Mouse (Mus musculus): Measurements from ENCODE around the gene Zmym1. TPM values are rescaled to one million over a fixed set of nuclear protein-coding genes. Genes with fewer than 3 reads are reported as not detected.
"Not testable (repeated sequence)": the region's sequence is repeated elsewhere in the genome, so short reads cannot be mapped to it uniquely, and the experiment has no call there.

Gene Zmym1
- polyA plus RNA-seq (2015; fragmentation: Nextera tagmentation; extraction: Ambion mirVana): 21.2 and 24.4 TPM in 2 replicates

DNA sequence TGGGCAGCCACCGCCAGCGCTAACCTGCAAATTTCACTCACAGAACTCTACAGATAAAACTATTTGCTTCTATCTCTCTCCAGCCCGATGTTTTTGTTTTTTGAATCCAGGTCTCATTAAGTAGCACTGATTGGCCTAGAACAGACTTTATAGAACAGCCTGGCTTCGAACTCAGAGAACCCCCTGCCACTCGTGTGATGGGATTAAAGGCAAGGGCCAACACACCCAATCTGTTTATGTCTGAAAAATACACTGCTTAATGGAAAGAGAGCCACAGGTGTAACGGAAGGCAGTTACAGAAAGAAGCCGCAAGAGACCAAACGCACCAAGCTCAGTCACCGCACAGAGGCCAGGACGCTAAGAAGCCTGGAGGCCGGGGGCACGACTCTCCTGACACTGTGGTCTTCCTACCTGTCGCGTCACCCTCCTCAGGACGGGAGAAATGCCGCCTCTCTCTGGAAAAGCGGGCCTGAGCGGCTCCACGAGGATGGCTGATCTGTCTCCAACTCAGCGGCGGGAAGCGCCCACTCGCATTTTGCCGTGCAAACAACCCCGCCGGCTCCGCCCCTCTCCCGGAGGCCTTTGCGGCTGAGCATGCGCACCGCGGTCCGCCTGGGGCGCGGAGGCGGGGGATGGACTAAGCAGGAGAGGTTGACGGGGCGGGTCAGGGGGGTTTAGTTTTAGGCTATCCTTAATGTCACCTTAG, at the start of gene Zmym1:
Gene Zmym1, minus strand, starts transcription at position 568 of the 706 bp plus-strand sequence.
- under 1% methylated on average over 38 of the region's 38 CpGs for WGBS
- Histone ChIP-seq H3K4me1 (replicated peaks) (peaks cover 16% of the 10 kb centered on the region), H3K27ac (peak within 1 kb of the TSS; percentile 50), H3K4me2 (peak within 1 kb of the TSS; percentile 84), H3K27me3 (no peaks in the 10 kb centered on the region), H3K4me3 (peak within 1 kb of the TSS; percentile 80), H3K36me3 (peaks cover 19% of the 10 kb centered on the region), H3K9ac (peak within 1 kb of the TSS; percentile 83), H3K9me3 (no peaks in the 10 kb centered on the region)
- ATAC-seq (ENCODE audit: low FRiP score): peak; percentile 86

DNA sequence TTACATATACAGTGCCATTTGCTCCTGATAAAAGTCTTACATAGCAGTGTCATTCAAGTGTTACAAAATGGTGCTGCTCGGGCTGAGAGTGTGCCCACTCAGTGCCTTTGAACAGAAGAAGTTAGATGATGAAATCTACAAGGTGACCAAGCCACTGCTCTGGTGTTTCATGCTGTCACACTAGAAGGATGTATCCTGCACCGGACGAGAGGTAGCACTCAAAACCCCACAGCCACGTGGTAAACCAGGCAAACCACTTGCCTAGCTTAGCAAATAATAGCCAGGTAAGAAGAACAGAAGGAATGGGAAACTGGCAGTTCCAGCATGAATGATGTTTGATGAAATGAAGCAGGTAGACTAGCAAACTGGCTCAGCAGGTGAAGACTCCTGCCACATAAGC, 49.6 kb upstream of the Zmym1 start:
- Histone ChIP-seq H3K27ac (no peak overlapping the region), H3K4me1 (replicated peaks) (no peaks in the 10 kb centered on the region), H3K36me3 (peaks cover 67% of the 10 kb centered on the region), H3K4me2 (no peak overlapping the region), H3K9ac (no peak overlapping the region), H3K27me3 (no peaks in the 10 kb centered on the region), H3K9me3 (peaks cover 6% of the 10 kb centered on the region; the same call in 1 of the 2 replicates), H3K4me3 (no peak overlapping the region)
- no peak for ATAC-seq (ENCODE audit: low FRiP score)
- 83% methylated on average over 4 of the region's 4 CpGs for WGBS

DNA sequence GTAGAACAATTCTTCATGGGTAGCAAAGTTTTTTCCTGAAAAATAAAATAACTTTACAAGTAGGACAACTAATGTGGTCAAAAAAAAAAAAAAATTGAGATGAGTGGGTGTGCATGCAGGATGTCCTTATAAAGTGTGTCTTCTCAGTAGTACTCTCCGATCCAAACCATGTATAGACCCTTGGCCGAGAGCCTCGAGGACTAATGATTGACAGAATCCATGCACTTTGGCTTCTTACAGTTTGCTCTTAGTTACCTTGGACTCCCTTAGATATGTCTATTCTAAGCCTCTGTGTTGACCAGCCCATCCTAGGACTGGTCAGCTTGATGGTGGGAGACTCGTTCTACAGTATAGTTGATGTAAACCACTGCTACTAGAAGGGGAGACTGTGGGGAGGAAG, 46.6 kb upstream of the Zmym1 start:
- Histone ChIP-seq H3K36me3 (peaks cover 65% of the 10 kb centered on the region), H3K9me3 (peaks cover 6% of the 10 kb centered on the region; the same call in 1 of the 2 replicates), H3K9ac (no peak overlapping the region), H3K4me2 (no peak overlapping the region), H3K27me3 (no peaks in the 10 kb centered on the region), H3K27ac (no peak overlapping the region), H3K4me1 (replicated peaks) (no peaks in the 10 kb centered on the region), H3K4me3 (no peak overlapping the region)
- 93% methylated on average over 4 of the region's 4 CpGs for WGBS
- no peak for ATAC-seq (ENCODE audit: low FRiP score)

DNA sequence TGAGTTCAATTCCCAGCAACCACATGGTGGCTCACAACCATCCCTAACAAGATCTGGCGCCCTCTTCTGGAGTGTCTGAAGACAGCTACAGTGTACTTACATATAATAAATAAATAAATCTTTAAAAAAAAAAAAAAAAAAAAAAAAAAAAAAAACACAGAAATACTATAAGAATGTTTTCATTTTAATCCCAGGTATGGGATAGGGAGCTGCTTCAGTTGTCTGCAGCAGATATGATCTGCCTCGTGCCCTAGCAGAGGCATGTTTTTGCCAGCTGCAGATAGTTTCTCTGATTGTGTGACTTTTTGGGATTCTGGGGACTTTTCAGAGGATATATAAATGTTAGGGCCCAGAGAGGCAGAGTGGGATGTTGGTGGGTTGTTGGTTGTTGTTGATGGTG, 38.6 kb upstream of the Zmym1 start:
- H3K4me3 ChIP-seq; H3K27ac ChIP-seq; H3K4me1 ChIP-seq (replicated peaks); ATAC-seq (ENCODE audit: low FRiP score); H3K9me3 ChIP-seq; H3K9ac ChIP-seq; H3K4me2 ChIP-seq; H3K27me3 ChIP-seq: not testable (repeated sequence)
- H3K36me3 ChIP-seq: peaks cover 33% of the 10 kb centered on the region
- WGBS: 100% methylated on average over 1 of the region's 2 CpGs

DNA sequence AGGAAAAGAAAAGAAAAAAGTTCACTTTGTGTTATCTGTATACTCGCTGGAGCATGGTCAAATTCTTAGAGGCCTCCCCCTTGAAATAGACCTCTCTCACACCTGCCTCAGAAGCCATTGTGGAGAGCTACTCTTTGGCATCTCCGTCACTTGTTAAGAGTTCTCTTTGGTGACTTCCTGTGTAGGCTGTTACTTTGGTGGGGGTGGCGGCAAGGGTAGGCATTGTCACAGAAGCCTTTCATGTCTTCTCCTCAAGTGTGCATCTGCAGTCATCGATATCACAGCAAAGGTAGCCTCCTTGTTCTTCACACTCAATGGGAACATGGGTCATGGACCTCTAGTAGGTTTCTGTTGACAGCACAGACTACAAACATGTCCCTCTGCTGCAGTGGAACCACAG, 34.1 kb upstream of the Zmym1 start:
- Histone ChIP-seq H3K4me2 (no peak overlapping the region), H3K36me3 (peaks cover 36% of the 10 kb centered on the region), H3K9me3 (no peaks in the 10 kb centered on the region), H3K27me3 (no peaks in the 10 kb centered on the region), H3K4me1 (replicated peaks) (no peaks in the 10 kb centered on the region), H3K4me3 (no peak overlapping the region), H3K27ac (no peak overlapping the region), H3K9ac (no peak overlapping the region)
- 89% methylated on average over 4 of the region's 4 CpGs for WGBS
- ATAC-seq (ENCODE audit: low FRiP score): no peak

DNA sequence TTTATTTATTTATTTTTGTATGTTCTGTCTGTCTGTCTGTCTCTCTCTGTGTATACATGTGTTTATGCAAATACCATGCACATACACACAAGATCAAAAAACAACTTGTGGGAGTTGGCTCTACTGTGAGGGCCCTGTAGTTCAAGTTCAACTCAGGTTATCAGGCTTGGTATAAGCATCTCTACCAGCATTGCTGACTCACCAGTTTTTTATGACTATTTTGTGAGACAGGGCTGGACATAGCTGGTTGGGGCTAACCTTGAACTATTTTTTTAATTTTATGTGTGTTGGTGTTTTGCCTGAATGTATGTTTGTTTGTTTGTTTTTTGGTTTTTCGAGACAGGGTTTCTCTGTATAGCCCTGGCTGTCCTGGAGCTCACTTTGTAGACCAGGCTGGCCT, 30.2 kb upstream of the Zmym1 start:
- H3K9ac ChIP-seq: no peak overlapping the region
- no peak for ATAC-seq (ENCODE audit: low FRiP score)
- H3K27ac ChIP-seq: no peak overlapping the region
- no peak overlapping the region for H3K4me2 ChIP-seq
- H3K4me1 ChIP-seq (replicated peaks): no peaks in the 10 kb centered on the region
- no peaks in the 10 kb centered on the region for H3K9me3 ChIP-seq
- peaks cover 51% of the 10 kb centered on the region for H3K36me3 ChIP-seq
- no peak overlapping the region for H3K4me3 ChIP-seq
- no peaks in the 10 kb centered on the region for H3K27me3 ChIP-seq
- WGBS: 100% methylated on average over 1 of the region's 1 CpGs

DNA sequence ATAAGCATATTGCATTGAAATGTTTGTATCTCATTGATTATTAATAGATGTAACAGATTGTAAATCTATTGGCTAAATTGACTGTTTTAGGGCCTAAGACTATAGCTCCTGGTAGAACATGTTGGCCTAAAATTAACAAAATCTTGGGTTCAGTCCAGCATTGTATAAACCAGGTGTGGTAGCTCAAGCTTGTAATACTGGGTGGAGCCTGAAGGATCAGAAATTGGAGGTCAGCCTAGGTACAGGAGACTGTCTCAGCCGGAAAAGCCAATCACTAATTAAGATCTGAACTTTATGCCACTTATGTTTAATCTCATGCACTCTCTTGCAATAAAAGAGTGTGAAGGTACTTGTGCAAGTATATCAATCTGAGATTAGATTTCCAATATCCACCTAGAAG, 24.8 kb upstream of the Zmym1 start:
- no peaks in the 10 kb centered on the region for H3K4me1 ChIP-seq (replicated peaks)
- 89% methylated on average over 1 of the region's 1 CpGs for WGBS
- H3K4me2 ChIP-seq: no peak overlapping the region
- peaks cover 23% of the 10 kb centered on the region for H3K36me3 ChIP-seq
- no peaks in the 10 kb centered on the region for H3K9me3 ChIP-seq
- H3K9ac ChIP-seq: no peak overlapping the region
- no peak for ATAC-seq (ENCODE audit: low FRiP score)
- H3K4me3 ChIP-seq: no peak overlapping the region
- H3K27me3 ChIP-seq: no peaks in the 10 kb centered on the region
- H3K27ac ChIP-seq: no peak overlapping the region

DNA sequence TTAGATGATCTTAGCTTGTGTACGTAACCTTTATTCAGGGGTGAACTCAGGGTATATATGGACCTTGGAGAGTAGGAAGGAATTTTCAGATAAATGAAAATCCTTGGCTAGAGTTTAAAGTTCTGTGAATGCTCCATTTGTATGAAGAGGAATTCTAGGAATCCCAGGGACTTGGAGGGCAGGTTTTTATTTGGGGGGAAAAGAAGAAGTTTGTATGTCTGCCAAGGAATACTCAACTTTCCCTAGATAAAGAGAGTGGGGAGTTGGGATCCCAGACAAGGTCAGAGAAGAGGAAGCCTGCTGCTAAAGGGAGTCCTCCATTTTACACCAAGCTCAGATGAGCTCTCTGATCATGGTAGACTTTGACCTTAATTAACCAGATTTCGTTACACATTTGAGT, 22.2 kb upstream of the Zmym1 start:
- H3K4me3 ChIP-seq: no peak overlapping the region
- H3K27ac ChIP-seq: no peak overlapping the region
- no peak overlapping the region for H3K9ac ChIP-seq
- H3K27me3 ChIP-seq: no peaks in the 10 kb centered on the region
- H3K36me3 ChIP-seq: peaks cover 5% of the 10 kb centered on the region
- 91% methylated on average over 2 of the region's 2 CpGs for WGBS
- no peak for ATAC-seq (ENCODE audit: low FRiP score)
- no peaks in the 10 kb centered on the region for H3K9me3 ChIP-seq
- H3K4me1 ChIP-seq (replicated peaks): peaks cover 18% of the 10 kb centered on the region
- H3K4me2 ChIP-seq: no peak overlapping the region

DNA sequence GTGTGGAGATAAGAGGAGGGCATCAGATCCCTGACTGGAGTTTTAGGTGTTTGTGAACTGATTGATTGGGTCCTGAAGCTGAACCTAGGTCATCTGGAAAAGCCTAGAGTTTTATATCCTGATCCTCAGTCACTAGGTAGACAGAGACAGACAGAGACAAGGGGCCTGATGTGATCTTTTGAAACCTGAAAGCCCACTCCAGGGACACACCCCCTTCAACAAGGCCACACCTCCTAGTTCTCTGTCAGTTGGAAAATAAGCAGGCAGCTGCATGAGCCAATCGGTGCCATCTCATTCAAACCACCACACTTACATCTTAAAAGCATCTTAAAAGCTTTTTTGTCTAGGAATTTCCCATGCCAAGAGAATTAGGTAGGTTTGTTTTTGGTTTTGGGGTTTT, 19.9 kb upstream of the Zmym1 start:
- H3K9ac ChIP-seq: no peak overlapping the region
- H3K4me2 ChIP-seq: no peak overlapping the region
- no peaks in the 10 kb centered on the region for H3K36me3 ChIP-seq
- H3K27me3 ChIP-seq: no peaks in the 10 kb centered on the region
- H3K4me1 ChIP-seq (replicated peaks): peaks cover 25% of the 10 kb centered on the region
- no peak for ATAC-seq (ENCODE audit: low FRiP score)
- no peak overlapping the region for H3K27ac ChIP-seq
- H3K9me3 ChIP-seq: no peaks in the 10 kb centered on the region
- no peak overlapping the region for H3K4me3 ChIP-seq
- 59% methylated on average over 1 of the region's 1 CpGs for WGBS

DNA sequence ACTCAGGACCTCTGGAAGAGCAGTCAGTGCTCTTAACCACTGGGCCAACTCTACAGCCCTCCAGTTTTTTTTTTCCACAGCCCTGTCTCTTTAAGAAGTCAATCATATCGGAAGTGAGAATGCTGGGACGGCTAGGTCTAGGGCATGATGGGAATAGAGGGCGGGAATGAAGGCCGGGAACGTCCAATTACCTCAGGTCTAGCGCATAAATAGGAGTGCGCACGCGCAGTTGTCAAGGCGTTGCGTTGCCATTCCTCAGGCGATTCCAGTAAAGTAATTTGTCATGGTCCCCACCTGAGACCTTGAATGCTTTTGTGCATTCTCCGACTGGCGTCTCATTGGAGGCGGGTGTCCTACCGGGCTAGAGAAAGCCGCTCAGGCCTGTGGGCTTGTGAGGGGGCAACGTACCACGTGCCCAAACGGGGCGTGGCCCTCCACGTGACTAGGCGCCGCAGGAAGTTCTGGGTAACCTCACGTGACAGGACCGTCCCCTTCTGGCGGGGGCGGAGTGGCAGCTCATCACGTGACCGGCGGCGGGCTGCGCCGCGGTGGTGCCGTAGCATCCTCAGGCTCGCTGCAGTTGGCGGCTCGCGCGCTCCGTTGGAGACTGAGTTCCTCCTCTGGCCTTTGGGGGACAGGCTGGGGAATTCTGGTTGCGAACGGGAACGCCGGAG, 16.1 kb upstream of the Zmym1 start, which contains the start of gene Zmym6:
Gene Zmym6, plus strand, starts transcription at position 509 of the 674 bp plus-strand sequence.
- peaks cover 25% of the 10 kb centered on the region for H3K4me1 ChIP-seq (replicated peaks)
- under 1% methylated on average over 46 of the region's 46 CpGs for WGBS
- peak within 1 kb of the TSS; percentile 71 for H3K4me2 ChIP-seq
- peak within 1 kb of the TSS; percentile 95 for H3K27ac ChIP-seq
- 0 out of 2 replicates have a peak, but pooled peaks cover 2% of the 10 kb centered on the region for H3K9me3 ChIP-seq
- H3K27me3 ChIP-seq: no peaks in the 10 kb centered on the region
- H3K36me3 ChIP-seq: no peaks in the 10 kb centered on the region
- peak within 1 kb of the TSS; percentile 75 for H3K9ac ChIP-seq
- peak within 1 kb of the TSS; percentile 63 for H3K4me3 ChIP-seq
- peak; percentile 98 for ATAC-seq (ENCODE audit: low FRiP score)

DNA sequence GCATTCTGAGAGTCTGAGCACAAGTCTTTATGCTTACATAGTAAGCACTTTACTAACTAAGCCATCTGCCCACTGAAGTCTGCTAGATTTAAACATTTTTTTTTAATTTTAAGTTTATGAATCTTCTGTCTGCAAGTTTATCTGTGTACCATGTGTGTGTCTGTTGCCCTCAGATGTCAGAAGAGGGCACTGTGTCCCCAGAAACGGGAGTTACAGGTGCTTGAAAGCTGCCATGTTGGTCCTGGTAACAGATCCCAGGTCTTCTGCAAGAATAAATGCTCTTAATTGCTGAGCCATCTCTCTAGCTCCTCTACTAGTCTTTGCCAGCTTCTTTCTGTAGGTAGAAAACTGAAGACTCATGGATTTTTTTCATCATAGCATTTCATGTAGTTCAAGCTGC, 14.0 kb upstream of the Zmym1 start:
- Histone ChIP-seq H3K36me3 (no peaks in the 10 kb centered on the region), H3K4me3 (no peak overlapping the region), H3K27me3 (no peaks in the 10 kb centered on the region), H3K4me2 (no peak overlapping the region), H3K9me3 (0 out of 2 replicates have a peak, but pooled peaks cover 3% of the 10 kb centered on the region), H3K4me1 (replicated peaks) (peaks cover 19% of the 10 kb centered on the region), H3K9ac (no peak overlapping the region), H3K27ac (no peak overlapping the region)
- 75% methylated on average over 1 of the region's 1 CpGs for WGBS
- no peak for ATAC-seq (ENCODE audit: low FRiP score)

DNA sequence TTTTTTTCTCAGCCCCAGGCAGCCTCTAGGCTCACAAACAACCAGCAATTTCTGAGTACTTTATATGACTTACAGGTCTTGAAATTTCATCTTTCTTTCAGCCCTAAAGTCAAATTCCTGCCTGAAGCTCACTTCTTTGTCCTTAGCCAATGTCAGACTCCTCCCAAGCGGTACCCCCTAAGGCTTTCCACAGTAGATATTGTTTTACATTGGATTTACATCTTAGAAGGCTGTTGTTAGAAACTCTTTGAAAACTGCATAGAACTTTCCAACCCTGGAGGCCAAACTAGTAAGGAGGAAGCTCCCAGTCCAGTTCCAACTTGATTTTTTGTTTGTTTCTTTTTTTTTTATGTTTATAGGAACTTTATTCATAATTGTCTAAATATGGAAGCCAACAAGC, 3.1 kb upstream of the Zmym1 start:
- ATAC-seq (ENCODE audit: low FRiP score): no peak
- Histone ChIP-seq H3K27ac (no peak overlapping the region), H3K4me1 (replicated peaks) (peaks cover 16% of the 10 kb centered on the region), H3K36me3 (no peaks in the 10 kb centered on the region), H3K27me3 (no peaks in the 10 kb centered on the region), H3K9me3 (no peaks in the 10 kb centered on the region), H3K9ac (no peak overlapping the region), H3K4me2 (no peak overlapping the region), H3K4me3 (no peak overlapping the region)
- 43% methylated on average over 1 of the region's 1 CpGs for WGBS
